Mouse (Mus musculus) lung, postnatal 36 days (tissue): ENCODE data around the gene Lrrk1.

ENCODE experiments used
- DNase-seq: peaks from one replicate; pipeline ENCODE4 v3.0.0; 2022; ENCODE audit warnings: mixed read lengths

The Lrrk1 gene

GRCm38 (mm10) chr7:66296921-66297655 lies 91.1 kb downstream of the Lrrk1 start:
- no peak for DNase-seq

- peak; percentile 40 for DNase-seq
Measured at GRCm38 (mm10) chr7:66292552-66293376, 95.4 kb downstream of the Lrrk1 start.

GRCm38 (mm10) chr7:66292010-66292409 lies 96.1 kb downstream of the Lrrk1 start:
- no peak for DNase-seq

DNA sequence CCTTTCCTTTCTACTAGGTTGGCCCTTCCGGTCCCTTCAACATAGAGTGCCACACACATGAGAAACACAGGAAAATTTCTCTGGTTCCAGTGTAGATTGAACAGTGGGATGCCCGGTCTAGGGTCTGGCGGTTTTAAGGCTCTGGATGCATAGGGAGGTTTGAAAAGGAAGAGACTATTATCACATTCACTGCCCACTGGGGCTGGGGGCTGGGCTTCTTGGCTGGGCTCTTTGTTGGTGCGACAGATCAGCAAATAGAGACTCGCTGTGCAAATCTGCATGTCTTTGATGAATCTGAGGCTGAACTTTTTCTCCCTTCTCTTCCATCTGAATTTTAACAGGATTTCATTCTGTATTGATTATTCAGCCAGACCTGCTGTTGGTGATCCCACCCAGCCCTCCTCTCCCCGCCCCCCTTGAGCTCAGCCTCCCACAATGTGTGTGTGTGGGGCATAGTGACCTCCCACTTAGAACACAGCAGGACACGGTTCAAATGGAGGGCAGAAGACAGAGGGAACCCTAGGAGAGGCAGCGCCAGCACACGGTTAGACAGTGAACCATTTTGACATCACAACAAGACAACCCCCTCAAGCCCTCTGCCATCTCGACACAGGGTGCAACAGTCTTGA lies 105.1 kb downstream of the Lrrk1 start:
- DNase-seq, result no peak

GRCm38 (mm10) chr7:66282265-66282664 lies 105.9 kb downstream of the Lrrk1 start:
- DNase-seq, result no peak

GRCm38 (mm10) chr7:66278001-66278400 lies 110.1 kb downstream of the Lrrk1 start:
- DNase-seq, result peak; percentile 63

DNA sequence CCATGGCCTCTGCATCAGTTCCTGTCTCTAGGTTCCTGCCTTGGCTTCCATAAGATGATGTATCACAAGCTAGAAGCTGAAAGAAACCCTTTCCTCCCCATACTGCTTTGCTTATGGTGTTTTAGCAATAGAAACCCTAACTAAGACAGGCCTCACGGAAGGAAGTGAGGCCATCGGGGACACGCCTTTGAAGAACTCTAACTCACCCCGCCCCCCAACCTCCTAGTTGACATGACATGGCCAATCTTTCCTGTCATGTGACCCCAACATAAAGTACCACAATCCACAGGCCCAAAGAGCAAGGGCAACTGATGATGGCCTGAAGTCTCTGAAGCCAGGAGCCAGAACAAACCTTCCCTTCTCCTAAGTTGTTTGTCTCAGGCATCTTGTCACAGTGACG lies 114.7 kb downstream of the Lrrk1 start:
- no peak for DNase-seq

DNA sequence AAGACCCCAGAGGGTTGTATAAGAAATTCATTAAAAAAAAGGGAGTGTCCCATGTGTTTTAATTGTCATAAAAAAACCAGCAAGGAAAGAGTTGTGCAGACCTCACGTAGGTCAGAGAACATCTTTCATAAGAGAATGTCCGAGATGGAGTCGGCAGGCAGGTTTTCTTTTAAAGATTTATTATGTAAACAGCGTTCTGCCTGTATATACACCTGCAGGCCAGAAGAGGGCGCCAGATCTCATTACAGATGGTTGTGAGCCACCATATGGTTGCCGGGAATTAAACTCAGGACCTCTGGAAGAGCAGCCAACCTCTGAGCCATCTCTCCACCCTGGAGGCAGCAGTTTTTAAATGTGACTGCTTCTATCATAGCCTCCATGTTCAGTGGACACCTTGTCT lies 116.9 kb downstream of the Lrrk1 start:
- DNase-seq, result no peak

DNA sequence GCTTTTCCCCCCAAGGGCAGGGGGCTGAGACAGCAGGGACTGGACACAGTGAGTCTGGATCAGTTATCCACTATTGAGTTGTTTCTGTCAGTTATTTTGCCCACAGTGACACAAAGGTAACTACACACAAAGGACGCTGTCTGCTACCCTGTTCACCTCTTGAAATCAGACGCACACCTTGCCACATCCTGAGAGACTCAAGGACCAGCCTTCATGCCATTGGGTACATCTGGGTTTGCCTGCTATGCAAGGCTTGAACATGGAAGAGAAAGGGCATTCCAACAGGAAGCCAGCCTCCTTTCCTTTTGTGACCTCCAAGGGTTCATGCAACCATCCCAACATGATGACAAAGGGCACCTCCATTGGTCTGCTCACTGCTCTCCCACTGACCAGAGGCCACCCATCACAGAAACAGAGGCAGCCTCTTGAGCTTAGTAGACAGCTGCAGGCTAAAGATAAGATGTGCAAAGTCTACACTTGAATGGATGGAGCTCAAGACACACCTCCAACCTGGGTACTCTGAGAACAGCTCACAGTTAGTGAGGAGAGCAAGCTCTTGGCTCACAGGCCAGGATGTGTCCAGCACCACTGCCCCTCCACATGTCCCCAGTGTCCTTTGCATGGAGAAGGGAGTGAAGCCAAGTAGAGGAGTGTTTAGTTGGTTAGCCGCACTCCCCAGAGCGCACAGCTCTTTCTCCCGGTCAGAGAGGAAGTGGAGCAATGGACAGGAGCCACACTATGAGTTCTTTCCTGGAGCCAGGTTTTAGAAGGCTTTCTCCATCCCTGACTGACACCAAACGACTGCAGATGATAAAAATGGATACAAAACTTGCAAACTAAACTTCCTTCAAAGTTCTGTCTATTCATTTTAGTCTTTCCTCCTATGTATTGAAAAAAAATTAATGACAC lies 121.0 kb downstream of the Lrrk1 start:
- no peak for DNase-seq

DNA sequence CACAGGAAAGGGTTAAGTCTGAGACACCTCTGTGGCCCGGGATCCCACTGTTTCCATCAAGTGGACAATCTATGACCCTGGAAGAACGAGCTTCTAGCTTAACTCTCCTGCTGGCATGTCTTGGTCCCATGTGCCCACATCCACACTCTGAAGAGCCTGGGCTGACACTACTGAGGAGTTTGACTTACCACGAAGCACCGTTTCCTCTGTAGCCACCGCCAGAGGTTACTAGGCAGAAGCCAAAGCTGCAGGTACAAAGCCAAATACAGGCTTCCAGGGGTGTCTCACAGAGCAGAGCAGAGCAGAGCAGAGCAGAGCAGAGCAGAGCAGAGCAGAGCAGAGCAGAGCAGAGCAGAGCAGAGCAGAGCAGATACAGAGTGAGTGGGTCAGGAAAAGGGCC lies 124.7 kb downstream of the Lrrk1 start:
- DNase-seq, result no peak

- DNase-seq, result no peak
Measured at GRCm38 (mm10) chr7:66262570-66263156, 125.5 kb downstream of the Lrrk1 start.

DNA sequence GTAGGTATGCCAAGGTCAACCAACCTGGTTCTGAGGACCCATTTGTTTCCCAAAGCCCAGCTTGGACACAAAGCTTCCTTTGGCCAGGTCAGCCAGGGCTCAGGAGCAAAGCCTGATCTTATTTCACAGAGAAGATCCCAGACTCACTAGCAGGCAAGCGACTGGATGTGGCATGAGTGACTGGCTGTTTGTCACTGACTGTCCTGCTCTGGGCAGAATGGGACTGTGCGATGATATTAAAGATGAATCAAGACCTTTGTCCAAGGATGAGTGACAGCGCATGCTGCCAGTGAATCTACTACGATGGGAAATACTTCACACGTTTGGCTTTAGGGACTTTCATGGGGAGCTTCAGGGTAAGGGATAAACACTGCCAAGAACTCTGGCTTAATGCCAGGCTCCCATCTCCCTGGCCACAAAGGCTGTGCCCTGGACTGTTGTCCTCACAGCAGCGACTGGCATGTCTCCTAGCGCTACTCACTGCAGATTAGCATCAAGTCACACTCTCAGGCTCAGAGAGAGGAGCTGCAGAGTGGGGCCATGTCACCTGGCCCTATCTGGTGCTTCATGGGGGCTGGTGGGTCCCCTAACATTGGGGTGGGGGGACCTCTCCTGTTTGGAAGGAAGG lies 127.3 kb downstream of the Lrrk1 start:
- no peak for DNase-seq

GRCm38 (mm10) chr7:66260295-66260694 lies 127.9 kb downstream of the Lrrk1 start:
- no peak for DNase-seq

GRCm38 (mm10) chr7:66259436-66260206 lies 128.5 kb downstream of the Lrrk1 start:
- no peak for DNase-seq

- no peak for DNase-seq
Measured at GRCm38 (mm10) chr7:66258997-66259396, 129.2 kb downstream of the Lrrk1 start.

DNA sequence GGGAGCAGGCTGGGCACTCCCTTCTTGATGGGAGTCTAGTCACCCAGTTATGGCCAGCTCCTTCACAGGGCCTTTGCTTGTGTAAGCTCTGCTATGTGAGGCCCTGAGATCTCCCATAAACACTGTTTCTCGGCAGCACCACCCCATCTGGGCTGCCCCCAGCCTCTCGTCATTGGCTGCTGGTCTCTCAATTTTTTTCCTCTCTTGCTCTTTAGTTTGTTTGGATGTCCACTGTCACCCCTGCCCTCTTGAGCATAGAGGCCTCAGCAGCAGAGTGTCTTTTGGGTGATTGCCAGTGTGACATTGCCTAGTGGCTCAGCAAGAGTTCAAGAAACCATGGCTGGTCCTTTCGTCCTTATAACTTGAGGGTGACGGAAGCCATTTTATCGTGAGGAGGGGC lies 130.9 kb downstream of the Lrrk1 start:
- DNase-seq, result peak; percentile 27

- no peak for DNase-seq
Measured at GRCm38 (mm10) chr7:66256441-66256840, 131.7 kb downstream of the Lrrk1 start.

DNA sequence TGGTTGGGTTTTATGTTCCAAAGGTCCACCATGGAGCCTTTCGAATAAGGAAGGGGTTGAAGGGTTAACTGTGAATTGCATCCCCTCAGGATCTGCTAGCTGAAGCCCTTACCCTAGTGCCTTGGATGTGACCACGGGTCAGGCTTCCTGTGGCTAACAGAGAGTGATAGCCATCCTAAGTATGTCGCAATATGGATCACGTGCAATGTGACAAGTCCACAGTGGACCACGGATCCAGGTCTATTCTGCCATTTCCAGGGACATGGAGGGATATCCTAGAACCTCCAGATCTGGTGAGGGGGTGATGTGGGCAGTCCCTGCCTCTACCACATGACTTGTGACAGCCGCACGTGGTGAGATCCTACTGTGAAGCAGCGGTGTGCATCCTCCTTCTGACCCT lies 133.2 kb downstream of the Lrrk1 start:
- DNase-seq, result no peak

GRCm38 (mm10) chr7:66253975-66254651 lies 134.0 kb downstream of the Lrrk1 start:
- no peak for DNase-seq

DNA sequence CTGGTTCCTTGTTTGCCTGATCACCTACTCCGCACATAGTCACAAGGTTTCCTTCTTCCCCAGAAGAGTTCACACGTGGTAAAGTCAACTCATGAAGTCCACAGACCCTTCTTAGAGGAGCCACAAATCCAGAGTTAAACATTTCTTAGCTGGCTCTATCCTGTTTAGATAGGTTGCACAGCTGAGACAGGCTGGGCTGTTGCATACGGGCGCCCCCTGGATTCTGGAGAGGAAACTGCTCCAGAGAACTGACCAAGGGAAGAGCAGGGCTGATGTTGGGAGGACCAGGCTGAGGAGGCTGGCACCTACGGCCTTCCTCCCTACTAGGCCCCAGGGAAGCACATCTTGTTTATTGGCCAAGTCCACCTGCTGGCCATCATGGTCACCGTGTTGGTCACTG lies 138.1 kb downstream of the Lrrk1 start:
- DNase-seq, result peak; percentile 90
